Mouse (Mus musculus) lung, postnatal 4 days (tissue): ENCODE results near the gene Erp44.

Experiments
- DNase-seq, 2 experiments: peaks; one replicate each; pipeline ENCODE4 v3.0.0; 2021

Erp44 gene

GRCm38 (mm10) chr4:48226800-48227199 lies 52.6 kb downstream of the Erp44 start:
- DNase-seq, result no peak

- no peak for DNase-seq
These were observed 53.8 kb downstream of the Erp44 start for GRCm38 (mm10) chr4:48225604-48226003.

GRCm38 (mm10) chr4:48225173-48225572 lies 54.2 kb downstream of the Erp44 start:
- peak; percentile 34 to 80 for DNase-seq

- no peak for DNase-seq
These were observed 75.8 kb downstream of the Erp44 start for GRCm38 (mm10) chr4:48203564-48203963.

GRCm38 (mm10) chr4:48198447-48198846 lies 80.9 kb downstream of the Erp44 start:
- no peak for DNase-seq

- DNase-seq, result no peak
These were observed 81.4 kb downstream of the Erp44 start for GRCm38 (mm10) chr4:48197925-48198324.

DNA sequence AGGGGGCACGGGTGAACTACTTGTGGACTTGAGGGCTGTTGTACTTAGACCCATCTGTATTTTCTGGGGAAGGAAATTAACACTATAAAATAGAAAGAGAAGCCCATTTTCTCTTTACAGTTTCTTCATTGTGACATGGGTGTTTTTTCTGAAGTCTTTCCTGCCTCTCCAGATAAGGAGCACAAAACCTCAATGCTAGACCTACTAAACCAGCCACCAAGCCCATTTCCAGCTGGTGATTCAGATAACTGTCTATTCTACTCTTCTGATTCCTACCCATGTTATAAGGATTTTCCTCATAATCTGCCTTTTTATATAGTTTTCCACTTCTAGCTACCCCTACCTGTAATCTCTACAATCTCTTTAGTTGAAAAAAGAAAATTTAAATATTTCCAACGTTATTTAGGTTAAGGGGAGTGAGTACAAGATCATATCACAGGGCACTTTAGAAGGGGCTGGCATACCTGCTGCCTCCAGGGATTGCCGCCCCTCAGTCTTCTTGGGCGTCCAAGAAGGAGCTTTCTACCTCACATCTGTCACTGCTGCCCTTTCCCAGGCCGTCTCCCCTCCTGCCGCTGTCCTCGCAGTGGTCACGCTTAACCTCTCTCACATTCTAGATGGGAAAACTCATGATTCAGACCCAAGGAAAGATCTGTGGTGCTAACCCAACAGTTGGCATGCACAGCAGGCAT lies 97.1 kb downstream of the Erp44 start:
- no peak for DNase-seq

GRCm38 (mm10) chr4:48181366-48181765 lies 98.0 kb downstream of the Erp44 start:
- DNase-seq, result no peak

DNA sequence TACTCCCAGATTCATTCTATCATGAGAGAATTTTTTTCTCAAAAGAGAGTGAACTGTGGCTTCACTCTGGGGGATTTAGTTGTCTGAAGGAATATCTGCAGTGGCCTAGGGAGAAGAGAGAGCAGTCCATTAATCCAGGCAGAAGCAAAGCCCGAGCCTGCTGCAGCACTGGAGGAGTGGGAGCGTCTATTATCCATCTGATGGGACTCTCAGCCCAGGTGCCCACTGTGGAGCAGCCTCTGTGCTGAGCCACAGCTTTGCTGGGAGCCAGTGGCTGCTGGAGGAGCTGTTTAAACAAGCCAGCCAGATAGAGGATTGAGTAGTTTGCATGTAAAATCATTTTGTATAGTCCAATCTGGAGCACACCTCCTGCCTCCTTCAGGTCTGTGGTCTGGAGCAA lies 98.4 kb downstream of the Erp44 start:
- DNase-seq, result no peak

GRCm38 (mm10) chr4:48175666-48176065 lies 103.7 kb downstream of the Erp44 start:
- no peak for DNase-seq

DNA sequence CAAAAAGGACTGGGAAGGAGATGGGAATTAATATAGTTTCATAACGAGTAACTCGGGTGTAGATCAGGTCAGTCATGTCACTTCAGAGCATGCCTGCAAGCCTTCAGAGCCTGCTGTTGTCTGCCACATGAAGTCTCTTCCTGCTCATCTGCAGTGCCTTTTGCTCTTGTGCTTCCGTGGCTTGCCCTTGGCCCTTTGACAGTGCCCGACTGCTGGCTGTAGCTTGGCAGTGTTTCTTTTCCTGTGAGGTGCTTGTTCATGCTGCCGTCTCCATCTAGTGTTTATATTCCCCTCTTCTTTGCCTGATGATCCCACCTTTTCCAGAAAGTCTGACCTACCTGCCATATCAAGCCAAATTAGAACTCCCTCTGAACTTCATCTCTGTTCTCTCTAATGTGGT lies 115.5 kb downstream of the Erp44 start:
- no peak for DNase-seq

- DNase-seq, result no peak
These were observed 119.0 kb downstream of the Erp44 start for GRCm38 (mm10) chr4:48160386-48160785.

DNA sequence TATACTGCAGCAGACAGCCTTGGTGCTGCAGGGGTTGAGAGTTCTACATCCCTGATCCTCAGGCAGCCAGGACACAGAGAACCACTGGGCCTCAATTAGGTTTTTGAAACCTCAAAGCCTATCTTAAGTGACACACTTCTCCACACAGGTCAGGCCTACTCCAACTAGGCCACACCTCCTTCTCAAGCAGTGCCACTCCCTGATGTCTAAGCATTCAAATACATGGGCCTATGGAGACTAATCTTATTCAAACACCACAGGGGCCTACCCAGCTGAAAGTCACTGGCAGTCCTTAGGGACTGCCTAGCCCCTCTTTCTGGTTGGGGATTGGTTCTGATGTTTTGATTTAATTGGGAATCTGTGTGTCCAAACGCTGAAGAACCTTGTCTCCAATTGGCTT lies 123.5 kb downstream of the Erp44 start:
- DNase-seq, result no peak

DNA sequence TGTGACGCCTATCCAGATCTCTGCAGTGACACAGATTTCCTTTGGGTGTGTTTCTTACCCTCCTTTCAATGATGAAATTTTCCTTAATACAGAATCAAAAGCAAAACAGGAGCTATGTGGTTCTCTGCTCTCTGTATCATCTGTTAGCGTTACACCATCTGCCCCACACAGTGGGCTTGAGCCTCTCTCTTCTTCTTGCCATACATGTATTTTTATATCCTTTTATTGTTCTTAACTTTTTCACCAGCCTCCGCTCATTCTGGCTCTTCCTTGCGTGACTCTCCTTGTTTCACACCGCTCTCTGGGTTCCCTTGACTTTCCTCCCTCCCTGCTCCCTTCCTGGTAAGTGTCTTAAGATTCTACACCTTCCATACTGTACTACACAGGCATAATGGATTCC lies 126.1 kb downstream of the Erp44 start:
- no peak for DNase-seq

- no peak for DNase-seq
These were observed 129.9 kb downstream of the Erp44 start for GRCm38 (mm10) chr4:48149492-48149891.
